Mouse (Mus musculus): ENCODE data around the gene Btbd11.
A peak's percentile ranks its signal among the peaks of the same experiment; 100 is the strongest.

Btbd11 gene

GRCm38 (mm10) chr10:85481106-85481505 is 94.5 kb downstream of the Btbd11 start:
- peak in 1 of 2 experiments; percentile 46 for DNase-seq

GRCm38 (mm10) chr10:85482064-85482473 is 95.5 kb downstream of the Btbd11 start:
- DNase-seq = peak in 1 of 2 experiments; percentile 53

- DNase-seq = no peak
These were observed 95.9 kb downstream of the Btbd11 start for GRCm38 (mm10) chr10:85482480-85482879.

- no peak for DNase-seq
These were observed 99.8 kb downstream of the Btbd11 start for GRCm38 (mm10) chr10:85486456-85486855.

- DNase-seq = no peak
These were observed 106.0 kb downstream of the Btbd11 start for GRCm38 (mm10) chr10:85492583-85492982.

GRCm38 (mm10) chr10:85496358-85496757 is 109.7 kb downstream of the Btbd11 start:
- no peak for DNase-seq

GRCm38 (mm10) chr10:85496981-85497380 is 110.4 kb downstream of the Btbd11 start:
- DNase-seq = no peak

GRCm38 (mm10) chr10:85497931-85498330 is 111.3 kb downstream of the Btbd11 start:
- DNase-seq = no peak

GRCm38 (mm10) chr10:85500573-85501155 is 114.0 kb downstream of the Btbd11 start:
- no peak for DNase-seq

- no peak for DNase-seq
These were observed 115.5 kb downstream of the Btbd11 start for GRCm38 (mm10) chr10:85501966-85502566.

GRCm38 (mm10) chr10:85502656-85503055 is 116.0 kb downstream of the Btbd11 start:
- no peak for DNase-seq

GRCm38 (mm10) chr10:85503453-85503852 is 116.8 kb downstream of the Btbd11 start:
- no peak for DNase-seq

- no peak for DNase-seq
These were observed 120.8 kb downstream of the Btbd11 start for GRCm38 (mm10) chr10:85507270-85508050.

- peak; percentile 18 to 42 for DNase-seq
These were observed 121.7 kb downstream of the Btbd11 start for GRCm38 (mm10) chr10:85508193-85508794.

- DNase-seq = no peak
These were observed 122.4 kb downstream of the Btbd11 start for GRCm38 (mm10) chr10:85509000-85509399.

GRCm38 (mm10) chr10:85510329-85510728 is 123.7 kb downstream of the Btbd11 start:
- peak; percentile 27 to 56 for DNase-seq

- DNase-seq = no peak
These were observed 126.2 kb downstream of the Btbd11 start for GRCm38 (mm10) chr10:85512808-85513207.

- DNase-seq = peak; percentile 26 to 33
These were observed 130.9 kb downstream of the Btbd11 start for GRCm38 (mm10) chr10:85517223-85518110.

GRCm38 (mm10) chr10:85518111-85518409 is 131.4 kb downstream of the Btbd11 start:
- DNase-seq = no peak

GRCm38 (mm10) chr10:85522220-85522760 is 135.7 kb downstream of the Btbd11 start:
- no peak for DNase-seq

- no peak for DNase-seq
These were observed 138.8 kb downstream of the Btbd11 start for GRCm38 (mm10) chr10:85525267-85526015.

- no peak for DNase-seq
These were observed 140.0 kb downstream of the Btbd11 start for GRCm38 (mm10) chr10:85526657-85527056.
